Mouse (Mus musculus) liver, embryonic 11.5 days (tissue): ENCODE measurements around the gene Lexm. TPM values are rescaled to one million over a fixed set of nuclear protein-coding genes. Genes with fewer than 3 reads are reported as not detected.

Experiments used
- ATAC-seq: fragments of 200-750 bp; cut with Nextera tagmentation; replicated peaks from 2 replicates; pipeline ENCODE4 v1.8.0; 2017; ENCODE audit warnings: moderate number of reproducible peaks, mild to moderate bottlenecking, moderate TSS enrichment, moderate library complexity; ENCODE audit not compliant: low FRiP score
- DNase-seq: peaks from one replicate; pipeline ENCODE4 v3.0.0-alpha.2; 2017; ENCODE audit warnings: low spot score
- H3K27ac ChIP-seq: fragments of 300-500 bp; sonication (generic); 2 replicates; pipeline ENCODE4 v1.5.1; 2014; ENCODE audit warnings: mild to moderate bottlenecking, low read depth, low read length, control low read depth
- H3K27me3 ChIP-seq: fragments of 300-500 bp; sonication (generic); replicated peaks from 2 replicates; pipeline ENCODE4 v1.6.1; 2014; ENCODE audit warnings: low read length, mixed read lengths; ENCODE audit not compliant: control insufficient read depth, insufficient read depth
- H3K36me3 ChIP-seq: fragments of 300-500 bp; sonication (generic); 2 replicates; pipeline ENCODE4 v1.6.1; 2014; ENCODE audit warnings: mild to moderate bottlenecking, low read length, moderate library complexity, mixed read lengths; ENCODE audit not compliant: control insufficient read depth, insufficient read depth
- H3K4me1 ChIP-seq: fragments of 300-500 bp; sonication (generic); replicated peaks from 2 replicates; pipeline ENCODE4 v1.6.1; 2014; ENCODE audit warnings: low read length, mixed read lengths; ENCODE audit not compliant: control insufficient read depth, insufficient read depth
- H3K4me2 ChIP-seq: fragments of 300-500 bp; sonication (generic); 2 replicates; pipeline ENCODE4 v1.6.1; 2014; ENCODE audit warnings: mild to moderate bottlenecking, control low read depth, moderate library complexity
- H3K4me3 ChIP-seq: fragments of 300-500 bp; sonication (generic); 2 replicates; pipeline ENCODE4 v1.5.1; 2014; ENCODE audit warnings: low read depth, low read length, control low read depth
- H3K9ac ChIP-seq: fragments of 300-500 bp; sonication (generic); 2 replicates; pipeline ENCODE4 v1.6.1; 2014; ENCODE audit warnings: low read depth, low read length, control low read depth
- H3K9me3 ChIP-seq: fragments of 300-500 bp; sonication (generic); 2 replicates; pipeline ENCODE4 v1.6.1; 2016; ENCODE audit warnings: low read length, inconsistent platforms, mixed read lengths; ENCODE audit not compliant: control insufficient read depth
- WGBS: fragments of 180-500 bp; shearing (Covaris S2); extraction: QIAGEN DNeasy Blood & Tissue Kit; methylation state at CpG from one replicate; pipeline ENCODE4 v1.1.7; 2014; 5-methylcytosine and 5-hydroxymethylcytosine counted together
- polyA plus RNA-seq: library from polyadenylated mRNA; unstranded; fragments of >200 nt; fragmentation: Nextera tagmentation; extraction: Ambion mirVana; gene quantifications from 2 replicates; pipeline ENCODE4 v1.2.1, GENCODE M21; 2014

Gene Lexm
- polyA plus RNA-seq, 1 experiment from 2014 or later, result 0.52 TPM

- Histone ChIP-seq H3K9ac (no peak overlapping the region), H3K4me2 (peak overlapping the region; percentile 71), H3K4me1 (peaks cover 21% of the 10 kb centered on the region), H3K27ac (no peak overlapping the region), H3K36me3 (peaks cover 18% of the 10 kb centered on the region), H3K9me3 (no peaks in the 10 kb centered on the region), H3K27me3 (no peaks in the 10 kb centered on the region), H3K4me3 (peak overlapping the region; percentile 83; the same call in 1 of the 2 replicates)
- DNase-seq (no peak), ATAC-seq (no peak)
- WGBS, result 90% methylated on average over 11 of the region's 11 CpGs
Observed at GRCm38 (mm10) chr4:106564161-106564560, 52.9 kb downstream of the Lexm start.

GRCm38 (mm10) chr4:106562837-106563790 lies 53.9 kb downstream of the Lexm start:
- H3K4me2 ChIP-seq, result peak overlapping the region; percentile 71
- peaks cover 18% of the 10 kb centered on the region for H3K36me3 ChIP-seq
- H3K9ac ChIP-seq, result peak overlapping the region; percentile 79
- ATAC-seq (no peak), DNase-seq (no peak)
- peaks cover 21% of the 10 kb centered on the region for H3K4me1 ChIP-seq
- H3K27me3 ChIP-seq, result no peaks in the 10 kb centered on the region
- H3K4me3 ChIP-seq, result peak overlapping the region; percentile 83
- no peaks in the 10 kb centered on the region for H3K9me3 ChIP-seq
- 44% methylated on average over 9 of the region's 9 CpGs for WGBS
- H3K27ac ChIP-seq, result no peak overlapping the region

DNA sequence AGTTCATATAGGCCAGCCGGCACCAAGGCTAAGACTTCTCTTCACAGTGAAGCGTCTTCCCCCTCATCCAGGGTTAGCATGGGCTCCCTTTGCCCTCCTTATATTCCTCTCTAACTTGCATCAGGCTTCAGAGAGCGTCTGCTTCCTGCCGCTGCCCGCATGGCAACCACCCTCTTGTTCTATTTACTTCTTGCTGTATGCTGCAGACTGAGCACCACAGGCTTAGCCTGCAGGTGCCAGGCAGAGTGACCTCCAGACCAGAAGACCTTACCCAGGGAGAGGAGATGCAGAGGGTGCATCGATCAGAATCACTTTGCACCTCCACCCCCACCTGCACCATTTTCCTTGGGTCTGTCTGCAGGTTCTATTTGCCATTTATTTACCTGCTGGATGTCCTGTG lies 55.0 kb downstream of the Lexm start:
- H3K36me3 ChIP-seq, result peaks cover 14% of the 10 kb centered on the region
- WGBS, result 10% methylated on average over 6 of the region's 6 CpGs
- H3K4me2 ChIP-seq, result peak overlapping the region; percentile 71
- H3K9ac ChIP-seq, result peak overlapping the region; percentile 79
- H3K4me1 ChIP-seq, result peaks cover 21% of the 10 kb centered on the region
- DNase-seq (no peak), ATAC-seq (no peak)
- H3K27me3 ChIP-seq, result no peaks in the 10 kb centered on the region
- H3K9me3 ChIP-seq, result no peaks in the 10 kb centered on the region
- H3K4me3 ChIP-seq, result peak overlapping the region; percentile 83
- peak overlapping the region; percentile 37; the same call in 1 of the 2 replicates for H3K27ac ChIP-seq

GRCm38 (mm10) chr4:106560846-106561781 lies 55.9 kb downstream of the Lexm start, which contains the start of gene Dhcr24:
Gene Dhcr24 (plus strand): TSS chr4:106561038.
- no peaks in the 10 kb centered on the region for H3K27me3 ChIP-seq
- peak; percentile 96 for ATAC-seq
- H3K4me3 ChIP-seq, result peak within 1 kb of the TSS; percentile 83
- peak; percentile 93 for DNase-seq
- peak within 1 kb of the TSS; percentile 79 for H3K9ac ChIP-seq
- WGBS, result under 1% methylated on average over 89 of the region's 89 CpGs
- H3K9me3 ChIP-seq, result no peaks in the 10 kb centered on the region
- H3K36me3 ChIP-seq, result peaks cover 10% of the 10 kb centered on the region
- peak within 1 kb of the TSS; percentile 71 for H3K4me2 ChIP-seq
- H3K27ac ChIP-seq, result peak within 1 kb of the TSS; percentile 67
- peaks cover 21% of the 10 kb centered on the region for H3K4me1 ChIP-seq

GRCm38 (mm10) chr4:106560213-106560845 lies 56.7 kb downstream of the Lexm start:
- Histone ChIP-seq H3K36me3 (peaks cover 8% of the 10 kb centered on the region; the same call in 1 of the 2 replicates), H3K4me1 (peaks cover 21% of the 10 kb centered on the region), H3K4me3 (peak overlapping the region; percentile 83), H3K4me2 (peak overlapping the region; percentile 71), H3K27me3 (no peaks in the 10 kb centered on the region), H3K9ac (peak overlapping the region; percentile 71), H3K9me3 (no peaks in the 10 kb centered on the region), H3K27ac (peak overlapping the region; percentile 57)
- ATAC-seq, result peak; percentile 80
- 5% methylated on average over 20 of the region's 20 CpGs for WGBS
- no peak for DNase-seq

DNA sequence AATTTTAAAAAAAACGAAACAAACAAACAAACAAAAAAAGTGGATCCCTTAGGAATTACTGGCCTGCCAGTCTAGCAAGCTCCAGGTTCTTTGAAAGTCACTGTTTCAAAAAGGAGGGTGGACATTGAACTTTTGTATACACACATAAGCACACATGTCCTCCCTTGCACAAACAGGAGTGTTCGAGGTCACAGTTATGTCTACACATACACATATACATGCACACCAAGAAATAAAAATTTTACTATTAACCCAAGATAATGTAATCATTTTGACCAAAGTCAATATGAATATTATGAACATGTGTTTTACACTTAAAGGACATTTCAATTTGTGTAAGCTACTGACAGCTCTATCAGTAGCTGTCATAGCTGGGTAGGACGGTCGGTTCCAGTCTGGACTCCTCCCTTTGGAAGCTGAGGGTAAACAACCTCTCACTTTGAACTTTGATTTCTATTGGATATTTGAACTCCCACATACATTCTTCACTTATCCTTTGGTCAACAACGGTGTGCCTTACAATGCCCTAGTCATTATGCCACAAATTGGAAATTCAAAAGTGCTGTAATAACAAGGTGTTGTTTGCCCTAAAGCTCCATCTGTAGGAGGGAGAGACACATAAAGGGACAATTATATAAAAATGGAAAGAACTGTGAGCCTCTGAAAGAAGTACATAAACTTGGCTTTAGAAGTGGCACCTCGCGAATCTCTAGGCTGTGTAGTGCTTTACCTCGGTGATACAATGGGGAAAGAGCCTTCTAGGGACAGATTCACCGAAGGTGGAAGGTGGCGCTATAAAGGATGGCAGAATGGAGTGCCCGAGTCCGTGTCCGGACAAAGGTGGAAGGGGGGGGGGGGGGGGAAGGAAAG lies 57.5 kb downstream of the Lexm start:
- no peak for DNase-seq
- ATAC-seq, result no peak
- H3K9me3 ChIP-seq, result no peaks in the 10 kb centered on the region
- 28% methylated on average over 13 of the region's 13 CpGs for WGBS
- peak overlapping the region; percentile 57 for H3K27ac ChIP-seq
- peak overlapping the region; percentile 71 for H3K4me2 ChIP-seq
- peaks cover 6% of the 10 kb centered on the region; the same call in 1 of the 2 replicates for H3K36me3 ChIP-seq
- peak overlapping the region; percentile 83 for H3K4me3 ChIP-seq
- no peaks in the 10 kb centered on the region for H3K27me3 ChIP-seq
- H3K9ac ChIP-seq, result peak overlapping the region; percentile 71
- peaks cover 21% of the 10 kb centered on the region for H3K4me1 ChIP-seq

- DNase-seq, result no peak
- Histone ChIP-seq H3K4me1 (peaks cover 11% of the 10 kb centered on the region), H3K27me3 (no peaks in the 10 kb centered on the region), H3K36me3 (no peaks in the 10 kb centered on the region), H3K9me3 (no peaks in the 10 kb centered on the region), H3K4me2 (no peak overlapping the region), H3K4me3 (no peak overlapping the region), H3K9ac (no peak overlapping the region), H3K27ac (no peak overlapping the region)
- ATAC-seq, result no peak
- WGBS, result no CpG with 5 or more reads among the region's 1 CpGs
Observed at GRCm38 (mm10) chr4:106557978-106558377, 59.1 kb downstream of the Lexm start.
